Comparison of ENCODE assay signal across 16 mouse cellular contexts in the genomic region with DNA sequence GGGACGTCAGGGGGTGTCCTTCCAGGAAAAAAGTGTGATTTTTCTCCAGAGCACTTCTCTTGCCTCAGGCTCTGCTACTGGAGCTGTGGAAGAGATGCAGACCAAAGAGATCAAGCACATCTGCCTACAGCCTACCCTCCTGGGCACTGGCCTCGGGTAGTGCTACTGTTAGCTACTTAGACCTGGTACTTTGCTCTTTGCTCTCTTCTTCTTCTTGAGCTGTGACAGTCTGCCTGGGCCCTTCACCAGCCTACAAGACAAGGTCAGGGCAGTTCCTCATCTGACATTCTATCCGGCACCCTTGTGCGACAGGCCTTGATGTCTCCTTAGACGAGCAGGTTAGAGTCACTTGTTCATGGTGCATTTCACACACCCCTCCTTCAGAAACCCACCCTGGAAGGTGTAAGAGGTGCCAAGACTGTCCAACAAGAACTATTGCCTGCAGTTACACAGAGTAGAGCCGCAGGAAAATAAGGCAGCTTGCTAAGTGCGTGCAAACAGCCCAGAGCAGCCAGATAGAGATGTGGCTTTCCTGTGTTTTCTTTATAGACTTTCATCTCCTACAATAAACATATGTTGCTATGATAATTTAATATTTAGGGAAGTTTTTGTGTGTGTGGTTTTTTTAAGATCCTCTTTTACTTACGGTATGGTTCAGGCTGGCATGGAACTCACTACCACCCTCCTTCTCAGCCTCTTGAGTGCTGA. TPM values are rescaled to one million over a fixed set of nuclear protein-coding genes. Genes with fewer than 3 reads are reported as not detected.
DNase-seq lines count a peak whose midpoint lies in the region; ATAC-seq lines count a peak whose summit lies in the region.
"Had no signal": no experiment of that assay in that cellular context is flagged by ENCODE, and none has a peak within 500 bp of the region (broad histone marks: within the 10 kb centered on the region; RNA-seq: fewer than 3 reads in every experiment).

No protein-coding gene starts in this region.

- peaks cover 10% of the 10 kb centered on the region; the same call in 1 of the 2 replicates for H3K27me3 ChIP-seq in forebrain, embryonic 15.5 days
- peaks cover 69% of the 10 kb centered on the region for H3K27me3 ChIP-seq in midbrain, embryonic 10.5 days (ENCODE audit: low read depth, poor library complexity, severe bottlenecking)
- no peaks in the 10 kb centered on the region for H3K27me3 ChIP-seq in neural tube, embryonic 15.5 days (replicated peaks)

- H3K4me3 ChIP-seq in forebrain, embryonic 15.5 days: peak overlapping the region; percentile 73
- peak overlapping the region; percentile 70; the same call in 1 of the 2 replicates for H3K4me3 ChIP-seq in midbrain, embryonic 10.5 days
- peak overlapping the region; percentile 77 for H3K4me3 ChIP-seq in neural tube, embryonic 15.5 days (replicated peaks)
- H3K4me3 ChIP-seq: embryonic facial prominence, embryonic 13.5 days; liver, embryonic 15.5 days; myocyte had no signal

- H3K27ac ChIP-seq in forebrain, embryonic 15.5 days (replicated peaks): no peak overlapping the region
- H3K27ac ChIP-seq in midbrain, embryonic 10.5 days (replicated peaks): no peak overlapping the region
- H3K27ac ChIP-seq in neural tube, embryonic 15.5 days (replicated peaks): no peak overlapping the region
- H3K27ac ChIP-seq: embryonic facial prominence, embryonic 13.5 days; kidney, postnatal 0 days; liver, embryonic 15.5 days had no signal

- ATAC-seq in forebrain, embryonic 15.5 days (replicated peaks): no peak
- ATAC-seq in neural tube, embryonic 15.5 days (ENCODE audit: low FRiP score): no peak
- ATAC-seq in erythroblast, adult 5-6 weeks (replicated peaks; ENCODE audit: low FRiP score, poor library complexity, severe bottlenecking): no peak
- ATAC-seq: Patski had no signal

- peak overlapping the region; percentile 67 for H3K9ac ChIP-seq in forebrain, embryonic 15.5 days (replicated peaks)
- H3K9ac ChIP-seq in neural tube, embryonic 15.5 days (replicated peaks): peak overlapping the region; percentile 64
- H3K9ac ChIP-seq: embryonic facial prominence, embryonic 13.5 days; liver, embryonic 15.5 days had no signal

- peaks cover 3% of the 10 kb centered on the region; the same call in 1 of the 2 replicates for H3K36me3 ChIP-seq in forebrain, embryonic 15.5 days
- no peaks in the 10 kb centered on the region for H3K36me3 ChIP-seq in midbrain, embryonic 10.5 days
- H3K36me3 ChIP-seq in neural tube, embryonic 15.5 days: 0 out of 2 replicates have a peak, but pooled peaks cover 3% of the 10 kb centered on the region
- H3K36me3 ChIP-seq: embryonic facial prominence, embryonic 13.5 days; liver, embryonic 15.5 days had no signal

- peak; percentile 28 to 34 for DNase-seq in kidney, adult 8-10 months
- DNase-seq in kidney, postnatal 14 days: no peak
- no peak for DNase-seq in midbrain, embryonic 10.5 days (ENCODE audit: low spot score)
- no peak for DNase-seq in thymus, adult 18-20 months
- no peak for DNase-seq in embryo, embryonic 10 days (ENCODE audit: low spot score)
- DNase-seq: cerebellum, postnatal 14 days; lung, postnatal 4 days; thymus, postnatal 25 days had no signal

- H3K4me2 ChIP-seq in forebrain, embryonic 15.5 days (replicated peaks): peak overlapping the region; percentile 65
- H3K4me2 ChIP-seq in neural tube, embryonic 15.5 days: peak overlapping the region; percentile 69
- H3K4me2 ChIP-seq: embryonic facial prominence, embryonic 13.5 days; liver, embryonic 15.5 days had no signal

- no peaks in the 10 kb centered on the region for H3K9me3 ChIP-seq in forebrain, embryonic 15.5 days
- H3K9me3 ChIP-seq in midbrain, embryonic 10.5 days (replicated peaks): no peaks in the 10 kb centered on the region
- H3K9me3 ChIP-seq in neural tube, embryonic 15.5 days (replicated peaks): no peaks in the 10 kb centered on the region
- H3K9me3 ChIP-seq: embryonic facial prominence, embryonic 13.5 days; liver, embryonic 15.5 days had no signal

- WGBS in forebrain, embryonic 15.5 days: 72% methylated on average over 8 of the region's 8 CpGs
- 82% methylated on average over 8 of the region's 8 CpGs for WGBS in midbrain, embryonic 10.5 days
- WGBS in neural tube, embryonic 15.5 days: 68% methylated on average over 8 of the region's 8 CpGs

- H3K4me1 ChIP-seq in forebrain, embryonic 15.5 days: peaks cover 53% of the 10 kb centered on the region
- H3K4me1 ChIP-seq in midbrain, embryonic 10.5 days: peaks cover 34% of the 10 kb centered on the region
- peaks cover 78% of the 10 kb centered on the region for H3K4me1 ChIP-seq in neural tube, embryonic 15.5 days

RNA-seq across cellular contexts. Expression of a gene that starts 3.0 kb away (rescaled TPM):
- polyA plus RNA-seq in forebrain, embryonic 15.5 days (2015; fragmentation: Nextera tagmentation; extraction: Ambion mirVana): 23.9 and 26.0 TPM in 2 replicates
- 0.46 and 1.4 TPM in 2 replicates for polyA plus RNA-seq in midbrain, embryonic 10.5 days (2016; fragmentation: Nextera tagmentation; extraction: Ambion mirVana)
- polyA plus RNA-seq in neural tube, embryonic 15.5 days (2015; fragmentation: Nextera tagmentation; extraction: Ambion mirVana): 23.6 and 28.3 TPM in 2 replicates
- not detected in 2 replicates for total RNA-seq in erythroblast, adult 5-6 weeks (2015; ENCODE audit: low replicate concordance)
- total RNA-seq in erythroblast, adult 5-6 weeks (2017; ENCODE audit: low replicate concordance): not detected in 2 replicates

RNA-seq across cellular contexts. Expression of a gene that starts 44.3 kb away (rescaled TPM):
- 0.18 and 0.46 TPM in 2 replicates for polyA plus RNA-seq in forebrain, embryonic 15.5 days (2015; fragmentation: Nextera tagmentation; extraction: Ambion mirVana)
- 1.7 and 2.0 TPM in 2 replicates for polyA plus RNA-seq in midbrain, embryonic 10.5 days (2016; fragmentation: Nextera tagmentation; extraction: Ambion mirVana)
- polyA plus RNA-seq in neural tube, embryonic 15.5 days (2015; fragmentation: Nextera tagmentation; extraction: Ambion mirVana): 3.8 and 5.1 TPM in 2 replicates
- total RNA-seq in erythroblast, adult 5-6 weeks (2015; ENCODE audit: low replicate concordance): 1.3 TPM in 1 of 2 replicates, not detected in the other
- not detected in 2 replicates for total RNA-seq in erythroblast, adult 5-6 weeks (2017; ENCODE audit: low replicate concordance)

Comparison
In these comparisons a context has a peak if more than half of its experiments do, and no peak if none do; other contexts are left out.
1. DNase-seq: peak in kidney, adult 8-10 months (2 of 2); none in kidney, postnatal 14 days (single experiment), midbrain, embryonic 10.5 days (single experiment), thymus, adult 18-20 months (0 of 2) and embryo, embryonic 10 days (single experiment).
2. RNA of a gene that starts 3.0 kb away (polyA plus RNA-seq): 23.6 to 28.3 TPM in neural tube, embryonic 15.5 days and 23.9 to 26.0 TPM in forebrain, embryonic 15.5 days; 0.46 to 1.4 TPM in midbrain, embryonic 10.5 days; every median in the first group is over 10 times any median in the second.
3. Peak in every context shown above with its lines, with median percentiles within 50 percentile points of each other: H3K4me3 ChIP-seq.